Mouse (Mus musculus): ENCODE data around the gene Uckl1. TPM values are rescaled to one million over a fixed set of nuclear protein-coding genes. Genes with fewer than 3 reads are reported as not detected.

Gene Uckl1
- total and polyA plus RNA-seq, 3 experiments, result 16.0 to 31.9 (median 18.7) TPM

DNA sequence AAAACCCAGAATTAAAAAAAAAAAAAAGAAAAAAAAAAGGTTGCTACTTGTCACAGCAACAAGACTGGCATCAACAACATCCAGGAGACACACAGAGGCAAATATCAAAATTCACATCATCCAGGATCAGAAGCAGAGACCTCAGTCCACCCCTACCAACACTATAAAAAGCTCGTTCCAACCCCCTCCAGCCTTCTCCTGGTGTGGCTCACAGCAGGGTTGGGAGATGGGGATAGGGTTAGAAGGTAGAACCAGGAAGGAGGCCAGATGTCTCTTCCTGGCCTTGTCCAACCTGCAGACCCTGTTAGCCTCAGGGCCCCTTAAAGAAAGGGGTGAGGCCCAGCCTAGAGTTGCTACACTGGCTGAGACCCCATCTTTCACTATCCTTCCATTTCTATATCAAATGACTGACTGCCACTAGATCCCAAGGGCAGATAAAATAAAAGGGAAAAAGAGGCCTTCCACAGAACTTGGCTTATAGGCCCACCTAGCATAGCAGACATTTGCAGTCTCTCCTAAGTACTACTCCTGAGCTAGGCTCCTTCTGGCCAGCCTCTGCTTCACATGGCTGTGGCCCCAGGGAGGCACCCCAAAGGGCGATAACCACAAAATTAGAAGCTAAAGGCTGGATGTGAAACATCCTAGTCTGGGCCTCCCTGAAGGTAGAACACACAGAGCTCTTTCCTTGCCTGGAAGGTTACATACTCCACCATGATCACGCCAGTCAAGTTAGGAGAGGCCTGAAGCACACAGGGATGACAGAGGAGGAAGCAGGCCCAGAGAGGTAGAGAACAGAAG, 1.0 kb downstream of the Uckl1 start:
- H3K4me1 ChIP-seq (ENCODE audit: control insufficient read depth in 1 of 2, insufficient read depth in 2 of 2), result peaks cover 3 to 25% of the 10 kb centered on the region in 2 experiments; a peak in 2 of 4 replicates
- H3K27ac ChIP-seq (ENCODE audit: insufficient read depth, low read depth), result no peak overlapping the region
- H3K4me3 ChIP-seq (replicated peaks in 1 of 3; ENCODE audit: low read depth in 2 of 3, low read length in 2 of 3, poor library complexity in 1 of 3), result no peak overlapping the region
- peaks cover 43 to 73% of the 10 kb centered on the region in 2 experiments for H3K36me3 ChIP-seq (replicated peaks in 1 of 2; ENCODE audit: control insufficient read depth in 1 of 2, insufficient read depth in 1 of 2, low read length in 1 of 2)
- no peak overlapping the region for H3K4me2 ChIP-seq (ENCODE audit: insufficient read depth, low read depth, poor library complexity, severe bottlenecking)
- H3K79me2 ChIP-seq (replicated peaks; ENCODE audit: control insufficient read depth, extremely low read depth, insufficient read depth, poor library complexity, severe bottlenecking), result peaks cover 4% of the 10 kb centered on the region; the same call in 1 of the 2 replicates
- no peaks in the 10 kb centered on the region for H3K9me3 ChIP-seq (replicated peaks; ENCODE audit: low read length)
- dilution Hi-C loops (cut with MboI; ENCODE audit: extremely low pct_ligation_motif_present, extremely low pct_unique_long_range_greater_than_20kb, low sequenced_read_pairs) (no loop called here), in situ Hi-C loops (cut with MboI; ENCODE audit: low pct_ligation_motif_present, low pct_unique_long_range_greater_than_20kb, low sequenced_read_pairs) (no loop called here)
- DNase-seq (ENCODE audit: extremely low read depth), result no peak
- no peak overlapping the region for H3K9ac ChIP-seq (ENCODE audit: insufficient read depth, low read depth)
- H3K27me3 ChIP-seq (replicated peaks), result no peaks in the 10 kb centered on the region
- TF ChIP-seq ZKSCAN1 (IDR thresholded peaks at IDR 0.05; ENCODE audit: borderline replicate concordance, low read depth, low read length) (no peak), NRF1 (IDR thresholded peaks at IDR 0.05; ENCODE audit: low read depth, low read length) (no peak)

GRCm38 (mm10) chr2:181582939-181583338, 1.8 kb downstream of the Uckl1 start:
- Histone ChIP-seq H3K27ac (ENCODE audit: insufficient read depth, low read depth) (no peak overlapping the region), H3K4me2 (ENCODE audit: insufficient read depth, low read depth, poor library complexity, severe bottlenecking) (no peak overlapping the region), H3K4me1 (ENCODE audit: control insufficient read depth in 1 of 2, insufficient read depth in 2 of 2) (peaks cover 3 to 25% of the 10 kb centered on the region in 2 experiments; a peak in 2 of 4 replicates), H3K9ac (ENCODE audit: insufficient read depth, low read depth) (no peak overlapping the region), H3K27me3 (replicated peaks) (no peaks in the 10 kb centered on the region), H3K79me2 (replicated peaks; ENCODE audit: control insufficient read depth, extremely low read depth, insufficient read depth, poor library complexity, severe bottlenecking) (peaks cover 4% of the 10 kb centered on the region; the same call in 1 of the 2 replicates), H3K4me3 (replicated peaks in 1 of 3; ENCODE audit: low read depth in 2 of 3, low read length in 2 of 3, poor library complexity in 1 of 3) (no peak overlapping the region), H3K9me3 (replicated peaks; ENCODE audit: low read length) (no peaks in the 10 kb centered on the region), H3K36me3 (replicated peaks in 1 of 2; ENCODE audit: control insufficient read depth in 1 of 2, insufficient read depth in 1 of 2, low read length in 1 of 2) (peaks cover 36 to 70% of the 10 kb centered on the region in 2 experiments)
- TF ChIP-seq MEF2A (IDR thresholded peaks at IDR 0.05; ENCODE audit: borderline replicate concordance, low read depth, low read length), result no peak
- no peak for TF ChIP-seq BHLHE40 (IDR thresholded peaks at IDR 0.05; ENCODE audit: low read depth, low read length)
- TF ChIP-seq JUN (IDR thresholded peaks at IDR 0.05; ENCODE audit: insufficient read depth, low read depth, low read length), result no peak
- TF ChIP-seq PAX5 (IDR thresholded peaks at IDR 0.05; ENCODE audit: low read length), result no peak
- TF ChIP-seq MAX (IDR thresholded peaks at IDR 0.05; ENCODE audit: low read length), result no peak
- TF ChIP-seq CTCF (conservative IDR thresholded peaks at IDR 0.05 in 1 of 2, IDR thresholded peaks at IDR 0.05 in 1 of 2; ENCODE audit: low read depth in 2 of 2, low read length in 2 of 2), result no peak
- TF ChIP-seq ZNF384 (IDR thresholded peaks at IDR 0.05; ENCODE audit: low read depth, low read length), result no peak
- no peak for TF ChIP-seq ZMIZ1 (IDR thresholded peaks at IDR 0.05; ENCODE audit: low read depth, low read length)
- TF ChIP-seq IRF4 (IDR thresholded peaks at IDR 0.05; ENCODE audit: low read depth, low read length), result no peak
- TF ChIP-seq SIN3A (IDR thresholded peaks at IDR 0.05; ENCODE audit: low read length), result no peak
- no peak for TF ChIP-seq MYC (IDR thresholded peaks at IDR 0.05; ENCODE audit: low read depth, low read length)
- no peak for TF ChIP-seq MAZ (IDR thresholded peaks at IDR 0.05; ENCODE audit: low read depth, low read length)
- no peak for TF ChIP-seq UBTF (IDR thresholded peaks at IDR 0.05; ENCODE audit: low read depth, low read length)
- no peak for TF ChIP-seq POLR2AphosphoS2 (IDR thresholded peaks at IDR 0.05; ENCODE audit: low read depth, low read length)
- TF ChIP-seq EP300 (IDR thresholded peaks at IDR 0.05; ENCODE audit: low read length), result no peak
- no peak for TF ChIP-seq RAD21 (IDR thresholded peaks at IDR 0.05; ENCODE audit: low read depth, low read length)
- TF ChIP-seq HCFC1 (IDR thresholded peaks at IDR 0.05; ENCODE audit: low read depth, low read length), result no peak
- TF ChIP-seq USF2 (conservative IDR thresholded peaks at IDR 0.05; ENCODE audit: low read depth, low read length), result no peak
- no peak for TF ChIP-seq MAFK (IDR thresholded peaks at IDR 0.05; ENCODE audit: insufficient replicate concordance, low read length)
- in situ Hi-C loops (cut with MboI; ENCODE audit: low pct_ligation_motif_present, low pct_unique_long_range_greater_than_20kb, low sequenced_read_pairs), result no loop called here
- dilution Hi-C loops (cut with MboI; ENCODE audit: extremely low pct_ligation_motif_present, extremely low pct_unique_long_range_greater_than_20kb, low sequenced_read_pairs), result no loop called here
- no peak for DNase-seq (ENCODE audit: extremely low read depth)
